Mouse (Mus musculus) brain, embryonic 14.5 days (tissue): Measurements from ENCODE around the gene Fyttd1.

Source experiments
- CTCF ChIP-seq: fragments of 200-500 bp; IDR thresholded peaks from 2 replicates; pipeline ENCODE4 v1.5.1; 2012; ENCODE audit warnings: inconsistent platforms, mild to moderate bottlenecking, moderate library complexity, borderline replicate concordance; ENCODE audit not compliant: insufficient read depth, insufficient read length; ENCODE audit errors: extremely low read depth
- POLR2A ChIP-seq: fragments of 200-500 bp; IDR thresholded peaks from 2 replicates; pipeline ENCODE4 v1.6.1; 2012; ENCODE audit warnings: mild to moderate bottlenecking, inconsistent platforms, borderline replicate concordance; ENCODE audit not compliant: poor library complexity, insufficient read depth, insufficient read length, severe bottlenecking; ENCODE audit errors: extremely low read depth

GRCm38 (mm10) chr16:32847103-32847502 lies 30.2 kb upstream of the Fyttd1 start:
- TF ChIP-seq POLR2A: no peak
- TF ChIP-seq CTCF: no peak
